11 mouse cellular contexts compared by ENCODE assay signal in genomic region chr2:59721119-59721518, GRCm38 (mm10).
DNase-seq lines count a peak whose midpoint lies in the region; ATAC-seq and TF ChIP-seq lines count a peak whose summit lies in the region.
"Had no signal": no experiment of that assay in that cellular context is flagged by ENCODE, and none has a peak within 500 bp of the region (broad histone marks: within the 10 kb centered on the region; RNA-seq: fewer than 3 reads in every experiment).

No protein-coding gene starts in this region.

- no peak overlapping the region for H3K9ac ChIP-seq in intestine, embryonic 14.5 days (ENCODE audit: low read length)
- H3K9ac ChIP-seq in intestine, postnatal 0 days (ENCODE audit: low read depth, low read length): no peak overlapping the region
- no peak overlapping the region for H3K9ac ChIP-seq in midbrain, embryonic 14.5 days (replicated peaks; ENCODE audit: low read length)
- H3K9ac ChIP-seq in heart, embryonic 16.5 days (ENCODE audit: low read length): no peak overlapping the region
- no peak overlapping the region for H3K9ac ChIP-seq in limb, embryonic 15.5 days
- H3K9ac ChIP-seq: hindbrain, embryonic 15.5 days had no signal

- H3K4me2 ChIP-seq in intestine, embryonic 14.5 days (ENCODE audit: low read length): no peak overlapping the region
- H3K4me2 ChIP-seq in intestine, postnatal 0 days (replicated peaks; ENCODE audit: low read depth): no peak overlapping the region
- H3K4me2 ChIP-seq in midbrain, embryonic 14.5 days (ENCODE audit: low read length): no peak overlapping the region
- no peak overlapping the region for H3K4me2 ChIP-seq in heart, embryonic 16.5 days (ENCODE audit: low read depth, low read length)
- 0 out of 2 replicates have a peak overlapping the region, but pooled peaks have one; percentile 8 for H3K4me2 ChIP-seq in limb, embryonic 15.5 days
- H3K4me2 ChIP-seq: hindbrain, embryonic 15.5 days had no signal

- no peaks in the 10 kb centered on the region for H3K27me3 ChIP-seq in intestine, embryonic 14.5 days (replicated peaks; ENCODE audit: control insufficient read depth, insufficient read depth, low read length)
- no peaks in the 10 kb centered on the region for H3K27me3 ChIP-seq in intestine, postnatal 0 days (replicated peaks; ENCODE audit: control insufficient read depth, insufficient read depth, low read length)
- no peaks in the 10 kb centered on the region for H3K27me3 ChIP-seq in midbrain, embryonic 10.5 days (ENCODE audit: low read depth, poor library complexity, severe bottlenecking)
- no peaks in the 10 kb centered on the region for H3K27me3 ChIP-seq in midbrain, embryonic 14.5 days (ENCODE audit: control insufficient read depth, insufficient read depth, low read length)
- no peaks in the 10 kb centered on the region for H3K27me3 ChIP-seq in heart, embryonic 16.5 days (ENCODE audit: control insufficient read depth, insufficient read depth, low read length)
- H3K27me3 ChIP-seq in limb, embryonic 15.5 days: no peaks in the 10 kb centered on the region
- H3K27me3 ChIP-seq: hindbrain, embryonic 15.5 days had no signal

- ATAC-seq in intestine, embryonic 14.5 days (replicated peaks; ENCODE audit: low FRiP score, low TSS enrichment, low read depth): no peak
- no peak for ATAC-seq in intestine, postnatal 0 days
- ATAC-seq in midbrain, embryonic 14.5 days (ENCODE audit: low FRiP score, low TSS enrichment): no peak
- ATAC-seq in heart, embryonic 16.5 days (replicated peaks; ENCODE audit: extremely low read depth, insufficient read depth, low FRiP score): no peak
- ATAC-seq in limb, embryonic 15.5 days (ENCODE audit: insufficient number of reproducible peaks, low FRiP score, low TSS enrichment, low read depth): no peak

- no peak for DNase-seq in intestine, embryonic 14.5 days (ENCODE audit: low spot score)
- no peak for DNase-seq in midbrain, embryonic 10.5 days (ENCODE audit: low spot score)
- no peak for DNase-seq in midbrain, embryonic 14.5 days
- no peak for DNase-seq in left cerebral cortex, postnatal 14 days (ENCODE audit: low spot score in 2 of 2)
- no peak for DNase-seq in layer of hippocampus, adult 8-10 months (ENCODE audit: low spot score in 2 of 2)
- DNase-seq: adrenal gland, postnatal 10 days had no signal

- intact Hi-C loops in left cerebral cortex, postnatal 14 days (cut with DNase I): no loop called here

- WGBS in intestine, embryonic 14.5 days: 55% methylated on average over 8 of the region's 8 CpGs
- 60% methylated on average over 8 of the region's 8 CpGs for WGBS in intestine, postnatal 0 days
- WGBS in midbrain, embryonic 10.5 days: 40% methylated on average over 8 of the region's 8 CpGs
- WGBS in midbrain, embryonic 14.5 days: 13% methylated on average over 8 of the region's 8 CpGs
- WGBS in heart, embryonic 16.5 days: 42% methylated on average over 8 of the region's 8 CpGs
- 32% methylated on average over 8 of the region's 8 CpGs for WGBS in limb, embryonic 15.5 days

- H3K9me3 ChIP-seq in intestine, embryonic 14.5 days (ENCODE audit: control insufficient read depth, low read length): no peaks in the 10 kb centered on the region
- H3K9me3 ChIP-seq in intestine, postnatal 0 days (ENCODE audit: control insufficient read depth): no peaks in the 10 kb centered on the region
- no peaks in the 10 kb centered on the region for H3K9me3 ChIP-seq in midbrain, embryonic 10.5 days (replicated peaks)
- no peaks in the 10 kb centered on the region for H3K9me3 ChIP-seq in midbrain, embryonic 14.5 days (ENCODE audit: control insufficient read depth, low read length)
- no peaks in the 10 kb centered on the region for H3K9me3 ChIP-seq in heart, embryonic 16.5 days (replicated peaks; ENCODE audit: control insufficient read depth, low read length)
- H3K9me3 ChIP-seq in limb, embryonic 15.5 days: no peaks in the 10 kb centered on the region
- H3K9me3 ChIP-seq: hindbrain, embryonic 15.5 days had no signal

- H3K36me3 ChIP-seq in intestine, embryonic 14.5 days (ENCODE audit: control insufficient read depth, insufficient read depth, low read length): peaks cover 13% of the 10 kb centered on the region
- no peaks in the 10 kb centered on the region; the same call in 1 of the 2 replicates for H3K36me3 ChIP-seq in intestine, postnatal 0 days (ENCODE audit: control insufficient read depth, insufficient read depth)
- H3K36me3 ChIP-seq in midbrain, embryonic 10.5 days: no peaks in the 10 kb centered on the region
- H3K36me3 ChIP-seq in midbrain, embryonic 14.5 days (ENCODE audit: control insufficient read depth, insufficient read depth, low read length): no peaks in the 10 kb centered on the region
- H3K36me3 ChIP-seq in heart, embryonic 16.5 days (ENCODE audit: control insufficient read depth, insufficient read depth): peaks cover 10% of the 10 kb centered on the region
- no peaks in the 10 kb centered on the region for H3K36me3 ChIP-seq in limb, embryonic 15.5 days
- H3K36me3 ChIP-seq: hindbrain, embryonic 15.5 days had no signal

- H3K4me3 ChIP-seq in intestine, embryonic 14.5 days (ENCODE audit: low read depth, low read length): no peak overlapping the region
- H3K4me3 ChIP-seq in intestine, postnatal 0 days (ENCODE audit: low read depth, low read length): no peak overlapping the region
- no peak overlapping the region for H3K4me3 ChIP-seq in midbrain, embryonic 10.5 days
- H3K4me3 ChIP-seq in midbrain, embryonic 14.5 days (replicated peaks; ENCODE audit: low read depth, low read length): no peak overlapping the region
- no peak overlapping the region for H3K4me3 ChIP-seq in heart, embryonic 16.5 days (ENCODE audit: low read length)
- no peak overlapping the region for H3K4me3 ChIP-seq in limb, embryonic 15.5 days
- H3K4me3 ChIP-seq: hindbrain, embryonic 15.5 days; myocyte had no signal

- TF ChIP-seq CTCF in intestine, postnatal 0 days (IDR thresholded peaks at IDR 0.05; ENCODE audit: low read depth): no peak

- peak overlapping the region; percentile 5; the same call in 1 of the 2 replicates for H3K27ac ChIP-seq in intestine, embryonic 14.5 days (ENCODE audit: low read depth)
- no peak overlapping the region for H3K27ac ChIP-seq in intestine, postnatal 0 days (ENCODE audit: low read depth, low read length)
- H3K27ac ChIP-seq in midbrain, embryonic 10.5 days (replicated peaks): peak overlapping the region; percentile 55
- no peak overlapping the region for H3K27ac ChIP-seq in midbrain, embryonic 14.5 days (replicated peaks; ENCODE audit: low read depth, low read length)
- peak overlapping the region; percentile 7; the same call in 1 of the 2 replicates for H3K27ac ChIP-seq in heart, embryonic 16.5 days (ENCODE audit: low read length)
- H3K27ac ChIP-seq in limb, embryonic 15.5 days: peak overlapping the region; percentile 76
- H3K27ac ChIP-seq: hindbrain, embryonic 15.5 days had no signal

- peaks cover 65% of the 10 kb centered on the region for H3K4me1 ChIP-seq in intestine, embryonic 14.5 days (replicated peaks; ENCODE audit: control insufficient read depth, insufficient read depth, low read length)
- H3K4me1 ChIP-seq in intestine, postnatal 0 days (replicated peaks; ENCODE audit: control insufficient read depth, insufficient read depth, low read length): peaks cover 11% of the 10 kb centered on the region; the same call in 1 of the 2 replicates
- H3K4me1 ChIP-seq in midbrain, embryonic 10.5 days: peaks cover 53% of the 10 kb centered on the region
- 0 out of 2 replicates have a peak, but pooled peaks cover 8% of the 10 kb centered on the region for H3K4me1 ChIP-seq in midbrain, embryonic 14.5 days (ENCODE audit: control insufficient read depth, insufficient read depth, low read length)
- H3K4me1 ChIP-seq in heart, embryonic 16.5 days (ENCODE audit: control insufficient read depth, insufficient read depth, low read length): peaks cover 30% of the 10 kb centered on the region
- H3K4me1 ChIP-seq in limb, embryonic 15.5 days: peaks cover 62% of the 10 kb centered on the region

Comparison
In these comparisons a context has a peak if more than half of its experiments do, and no peak if none do; other contexts are left out.
1. H3K27ac ChIP-seq: peak in intestine, embryonic 14.5 days (single experiment), midbrain, embryonic 10.5 days (single experiment), heart, embryonic 16.5 days (single experiment) and limb, embryonic 15.5 days (single experiment); none in intestine, postnatal 0 days (single experiment) and midbrain, embryonic 14.5 days (single experiment).